Mouse (Mus musculus) hindbrain, embryonic 16.5 days (tissue): ENCODE measurements at regions not wholly inside any gene's neighbourhood (a gene's known extent, or its start where the extent isn't known, plus 50 kb on each side); places are given as distances from the start of the nearest gene placed in this dataset.
"Not testable (repeated sequence)": the region's sequence is repeated elsewhere in the genome, so short reads cannot be mapped to it uniquely, and the experiment has no call there.

Source experiments
- ATAC-seq: fragments of 200-750 bp; cut with Nextera tagmentation; 2 replicates; pipeline ENCODE4 v1.8.0; 2017; ENCODE audit warnings: moderate TSS enrichment, moderate library complexity
- H3K27ac ChIP-seq: fragments of 300-500 bp; sonication (generic); 2 replicates; pipeline ENCODE4 v1.5.1; 2014; ENCODE audit warnings: low read depth, mild to moderate bottlenecking, control low read depth, low read length, moderate library complexity
- H3K27me3 ChIP-seq: fragments of 300-500 bp; sonication (generic); replicated peaks from 2 replicates; pipeline ENCODE4 v1.6.1; 2014; ENCODE audit warnings: low read length; ENCODE audit not compliant: control insufficient read depth, insufficient read depth
- H3K36me3 ChIP-seq: fragments of 300-500 bp; sonication (generic); 2 replicates; pipeline ENCODE4 v1.6.1; 2014; ENCODE audit warnings: mild to moderate bottlenecking, low read length, moderate library complexity, mixed read lengths; ENCODE audit not compliant: control insufficient read depth, insufficient read depth
- H3K4me1 ChIP-seq: fragments of 300-500 bp; sonication (generic); 2 replicates; pipeline ENCODE4 v1.6.1; 2014; ENCODE audit warnings: low read depth, low read length; ENCODE audit not compliant: control insufficient read depth, insufficient read depth
- H3K4me2 ChIP-seq: fragments of 300-500 bp; sonication (generic); 2 replicates; pipeline ENCODE4 v1.6.1; 2014; ENCODE audit warnings: mild to moderate bottlenecking, low read length, control low read depth, moderate library complexity
- H3K4me3 ChIP-seq: fragments of 300-500 bp; sonication (generic); 2 replicates; pipeline ENCODE4 v1.5.1; 2014; ENCODE audit warnings: mild to moderate bottlenecking, low read length, control low read depth, moderate library complexity
- H3K9ac ChIP-seq: fragments of 300-500 bp; sonication (generic); 2 replicates; pipeline ENCODE4 v1.6.1; 2014; ENCODE audit warnings: low read depth, mild to moderate bottlenecking, control low read depth, low read length, moderate library complexity
- H3K9me3 ChIP-seq: fragments of 300-500 bp; sonication (generic); 2 replicates; pipeline ENCODE4 v1.6.1; 2014; ENCODE audit warnings: mild to moderate bottlenecking, low read length, moderate library complexity; ENCODE audit not compliant: control insufficient read depth
- WGBS: fragments of 180-500 bp; shearing (Covaris S2); extraction: QIAGEN DNeasy Blood & Tissue Kit; methylation state at CpG from one replicate; pipeline ENCODE4 v1.1.7; 2014; 5-methylcytosine and 5-hydroxymethylcytosine counted together

- H3K27me3 ChIP-seq, H3K4me3 ChIP-seq, H3K4me2 ChIP-seq, H3K27ac ChIP-seq, H3K36me3 ChIP-seq, H3K9ac ChIP-seq, ATAC-seq, H3K9me3 ChIP-seq, H3K4me1 ChIP-seq: not testable (repeated sequence)
- 90% methylated on average over 7 of the region's 7 CpGs for WGBS
These were observed 139.5 kb downstream of the Slc6a15 start for GRCm38 (mm10) chr10:103507051-103507450.

- Histone ChIP-seq H3K4me3 (no peak overlapping the region), H3K9me3 (no peaks in the 10 kb centered on the region), H3K27ac (no peak overlapping the region), H3K4me1 (no peaks in the 10 kb centered on the region), H3K4me2 (no peak overlapping the region), H3K9ac (no peak overlapping the region), H3K36me3 (no peaks in the 10 kb centered on the region), H3K27me3 (no peaks in the 10 kb centered on the region)
- WGBS: 67% methylated on average over 2 of the region's 2 CpGs
- ATAC-seq: no peak
These were observed 176.9 kb downstream of the Slc6a15 start for GRCm38 (mm10) chr10:103544502-103544901.

GRCm38 (mm10) chr10:103549510-103549909, 181.9 kb downstream of the Slc6a15 start:
- no peak for ATAC-seq
- Histone ChIP-seq H3K4me3 (no peak overlapping the region), H3K4me2 (no peak overlapping the region), H3K36me3 (no peaks in the 10 kb centered on the region), H3K4me1 (no peaks in the 10 kb centered on the region), H3K9ac (no peak overlapping the region), H3K9me3 (no peaks in the 10 kb centered on the region), H3K27me3 (no peaks in the 10 kb centered on the region), H3K27ac (no peak overlapping the region)
- WGBS: 85% methylated on average over 2 of the region's 2 CpGs

DNA sequence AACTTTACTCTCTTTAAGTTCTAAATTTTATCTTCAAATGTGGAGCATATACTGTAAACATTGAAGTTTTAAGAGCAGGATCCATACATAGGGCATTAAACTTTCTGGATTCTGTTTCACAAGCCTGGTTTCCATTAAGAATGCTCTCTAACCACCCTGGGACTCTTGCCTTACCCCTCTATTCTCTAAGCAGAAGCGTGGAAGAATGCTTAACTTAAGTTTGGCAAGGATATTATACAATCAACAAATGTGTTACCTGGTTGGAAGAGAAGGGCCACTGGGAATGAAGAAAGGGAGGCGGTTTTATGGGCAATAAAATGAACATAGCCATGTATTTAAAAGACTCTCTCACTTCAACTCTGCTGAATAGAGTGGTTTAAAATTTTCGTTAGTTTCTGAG, 217.5 kb downstream of the Slc6a15 start:
- H3K9me3 ChIP-seq: no peaks in the 10 kb centered on the region
- no peaks in the 10 kb centered on the region for H3K4me1 ChIP-seq
- H3K27ac ChIP-seq: no peak overlapping the region
- ATAC-seq: no peak
- no peak overlapping the region for H3K4me3 ChIP-seq
- WGBS: 83% methylated on average over 3 of the region's 3 CpGs
- H3K9ac ChIP-seq: no peak overlapping the region
- H3K27me3 ChIP-seq: no peaks in the 10 kb centered on the region
- H3K36me3 ChIP-seq: no peaks in the 10 kb centered on the region
- H3K4me2 ChIP-seq: no peak overlapping the region

- H3K9ac ChIP-seq: no peak overlapping the region
- 91% methylated on average over 2 of the region's 2 CpGs for WGBS
- no peak overlapping the region for H3K27ac ChIP-seq
- no peak overlapping the region for H3K4me3 ChIP-seq
- H3K4me2 ChIP-seq: no peak overlapping the region
- H3K4me1 ChIP-seq: no peaks in the 10 kb centered on the region
- no peaks in the 10 kb centered on the region for H3K36me3 ChIP-seq
- no peaks in the 10 kb centered on the region for H3K9me3 ChIP-seq
- no peak for ATAC-seq
- no peaks in the 10 kb centered on the region for H3K27me3 ChIP-seq
These were observed 217.9 kb downstream of the Slc6a15 start for GRCm38 (mm10) chr10:103585504-103585903.

GRCm38 (mm10) chr10:103591985-103592384, 224.4 kb downstream of the Slc6a15 start:
- H3K27me3 ChIP-seq: no peaks in the 10 kb centered on the region
- ATAC-seq: no peak
- no peak overlapping the region for H3K4me2 ChIP-seq
- no peaks in the 10 kb centered on the region for H3K36me3 ChIP-seq
- no peak overlapping the region for H3K4me3 ChIP-seq
- no peaks in the 10 kb centered on the region for H3K9me3 ChIP-seq
- no peak overlapping the region for H3K27ac ChIP-seq
- 93% methylated on average over 2 of the region's 2 CpGs for WGBS
- no peak overlapping the region for H3K9ac ChIP-seq
- no peaks in the 10 kb centered on the region for H3K4me1 ChIP-seq

DNA sequence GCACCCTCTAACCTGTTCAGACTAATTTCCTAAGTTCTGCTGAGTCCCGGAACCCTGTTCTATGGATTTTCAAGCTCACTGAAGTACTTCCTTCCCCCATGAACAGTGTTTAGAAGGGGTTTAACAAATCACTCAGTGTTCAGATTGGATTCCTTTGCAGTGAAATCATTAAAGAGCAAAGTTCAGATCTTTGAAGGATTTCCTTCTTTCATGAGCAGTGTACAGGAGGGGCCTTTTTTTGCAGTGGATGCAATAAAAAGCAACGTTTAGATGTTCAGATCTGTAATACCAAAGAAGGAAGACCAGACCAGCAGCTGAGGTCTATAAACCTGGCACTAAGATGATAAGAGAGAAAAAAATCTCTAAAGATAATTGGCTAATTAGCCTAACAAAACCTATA, 273.6 kb downstream of the Slc6a15 start:
- H3K9ac ChIP-seq: no peak overlapping the region
- no peaks in the 10 kb centered on the region for H3K9me3 ChIP-seq
- no peak overlapping the region for H3K4me2 ChIP-seq
- H3K27ac ChIP-seq: no peak overlapping the region
- 85% methylated on average over 2 of the region's 2 CpGs for WGBS
- H3K4me3 ChIP-seq: no peak overlapping the region
- no peaks in the 10 kb centered on the region for H3K4me1 ChIP-seq
- H3K36me3 ChIP-seq: no peaks in the 10 kb centered on the region
- no peak for ATAC-seq
- no peaks in the 10 kb centered on the region for H3K27me3 ChIP-seq

DNA sequence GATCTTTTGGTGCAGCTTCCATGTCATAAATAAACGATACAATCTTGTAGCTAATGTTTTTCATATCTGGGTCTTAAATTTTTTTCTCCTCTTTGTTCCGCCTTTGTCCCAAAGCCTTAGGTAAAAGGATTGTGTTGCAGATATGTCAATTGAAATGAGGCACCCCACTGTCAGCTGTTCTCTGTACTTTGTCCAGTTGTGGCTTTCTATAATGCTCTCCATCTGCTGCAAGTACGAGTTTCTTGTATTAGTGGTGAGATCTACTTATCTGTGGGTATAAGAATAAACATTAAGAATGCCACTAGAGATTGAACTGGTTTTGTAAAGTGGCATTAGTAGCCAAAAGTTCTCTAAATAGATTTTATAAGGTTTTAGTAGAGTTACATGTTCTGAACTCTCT, 282.3 kb downstream of the Slc6a15 start:
- Histone ChIP-seq H3K27me3 (no peaks in the 10 kb centered on the region), H3K9ac (no peak overlapping the region), H3K9me3 (no peaks in the 10 kb centered on the region), H3K4me2 (no peak overlapping the region), H3K4me3 (no peak overlapping the region), H3K36me3 (no peaks in the 10 kb centered on the region), H3K27ac (no peak overlapping the region), H3K4me1 (no peaks in the 10 kb centered on the region)
- 79% methylated on average over 3 of the region's 3 CpGs for WGBS
- no peak for ATAC-seq

- Histone ChIP-seq H3K36me3 (no peaks in the 10 kb centered on the region), H3K9me3 (no peaks in the 10 kb centered on the region), H3K9ac (no peak overlapping the region), H3K27me3 (no peaks in the 10 kb centered on the region), H3K4me3 (no peak overlapping the region), H3K27ac (no peak overlapping the region), H3K4me1 (no peaks in the 10 kb centered on the region), H3K4me2 (no peak overlapping the region)
- ATAC-seq: no peak
- WGBS: 83% methylated on average over 3 of the region's 3 CpGs
These were observed 305.5 kb downstream of the Slc6a15 start for GRCm38 (mm10) chr10:103673081-103673480.

DNA sequence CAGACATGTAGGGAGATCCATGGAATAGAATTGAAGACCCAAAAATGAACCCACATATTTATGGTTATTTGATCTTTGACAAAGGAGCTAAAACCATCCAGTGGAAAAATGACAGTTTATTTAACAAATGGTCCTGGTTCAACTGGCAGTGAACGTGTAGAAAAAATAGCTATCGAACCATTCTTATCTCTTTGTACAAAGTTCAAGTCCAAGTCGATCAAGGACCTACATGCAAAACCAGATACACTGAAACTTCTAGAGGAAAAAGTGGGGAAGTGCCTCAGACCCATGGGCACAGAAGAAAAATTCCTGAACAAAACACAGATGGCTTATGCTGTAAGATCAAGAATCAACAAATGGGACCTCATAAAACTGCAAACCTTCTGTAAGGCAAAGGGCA, 306.2 kb downstream of the Slc6a15 start:
- Histone ChIP-seq H3K4me1 (no peaks in the 10 kb centered on the region), H3K9me3 (no peaks in the 10 kb centered on the region), H3K4me3 (no peak overlapping the region), H3K27me3 (no peaks in the 10 kb centered on the region), H3K27ac (no peak overlapping the region), H3K36me3 (no peaks in the 10 kb centered on the region), H3K9ac (no peak overlapping the region), H3K4me2 (no peak overlapping the region)
- ATAC-seq: no peak
- 93% methylated on average over 3 of the region's 3 CpGs for WGBS
